Mouse (Mus musculus) right cerebral cortex, postnatal 4 days (tissue): ENCODE results near the gene Zbtb38.
A peak's percentile ranks its signal among the peaks of the same experiment; 100 is the strongest.

Experiments
- DNase-seq: peaks from one replicate; pipeline ENCODE4 v3.0.0-alpha.2; 2022

Gene Zbtb38

DNA sequence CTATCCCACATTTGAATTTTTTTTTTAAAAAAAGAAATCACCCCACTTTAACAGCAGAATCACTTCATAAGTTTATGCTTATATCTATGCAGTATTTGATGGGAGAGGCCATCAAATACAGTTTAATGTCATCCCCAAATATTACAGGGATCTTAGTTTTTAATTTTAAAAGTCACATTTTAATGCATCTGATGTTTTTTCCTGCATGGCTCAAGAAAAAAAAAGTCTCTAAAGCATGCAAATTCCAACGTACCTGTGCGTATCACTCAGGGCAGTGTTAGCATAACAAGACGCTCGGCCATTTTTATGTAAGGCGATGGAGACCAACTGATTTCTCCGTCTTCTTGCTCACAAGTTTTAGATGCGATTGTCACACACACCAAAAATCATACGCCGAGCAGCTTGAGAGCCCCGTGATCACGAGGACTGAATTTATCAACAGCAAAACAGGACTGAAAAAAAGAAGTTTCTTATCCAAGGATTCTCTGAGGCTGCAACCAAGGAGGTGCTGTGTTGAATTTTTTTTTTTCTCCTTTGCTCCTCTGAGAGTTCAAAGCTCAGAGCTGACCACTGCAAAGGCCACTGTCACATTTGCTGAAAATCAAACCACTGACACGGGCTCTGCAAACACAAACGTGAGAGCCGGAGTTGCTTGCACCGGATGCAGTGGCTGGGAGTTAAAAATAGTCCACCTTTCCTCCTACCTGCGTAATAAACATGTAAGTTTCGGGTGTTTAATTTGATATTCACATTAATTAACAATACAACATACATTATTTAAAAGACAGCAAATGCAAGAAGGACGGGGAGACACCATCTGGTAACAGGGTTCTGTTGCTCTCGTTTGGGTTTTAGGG is 21.4 kb downstream of the Zbtb38 start:
- no peak for DNase-seq

DNA sequence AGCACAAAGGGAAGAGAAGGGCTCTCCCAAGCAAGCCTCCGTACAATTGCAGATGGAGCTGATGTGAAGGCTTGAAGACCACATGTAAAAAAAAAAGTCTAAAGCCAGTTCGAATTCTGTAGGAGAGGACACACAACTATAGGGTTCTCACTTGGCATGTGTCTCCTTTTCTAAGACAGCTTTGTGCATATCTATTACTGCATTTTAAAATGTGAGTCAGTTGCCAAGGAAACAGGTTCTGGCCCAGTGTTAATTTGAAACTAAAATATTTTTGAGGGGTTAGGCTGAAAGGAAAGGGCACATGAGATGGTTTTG is 22.4 kb downstream of the Zbtb38 start:
- DNase-seq: no peak

DNA sequence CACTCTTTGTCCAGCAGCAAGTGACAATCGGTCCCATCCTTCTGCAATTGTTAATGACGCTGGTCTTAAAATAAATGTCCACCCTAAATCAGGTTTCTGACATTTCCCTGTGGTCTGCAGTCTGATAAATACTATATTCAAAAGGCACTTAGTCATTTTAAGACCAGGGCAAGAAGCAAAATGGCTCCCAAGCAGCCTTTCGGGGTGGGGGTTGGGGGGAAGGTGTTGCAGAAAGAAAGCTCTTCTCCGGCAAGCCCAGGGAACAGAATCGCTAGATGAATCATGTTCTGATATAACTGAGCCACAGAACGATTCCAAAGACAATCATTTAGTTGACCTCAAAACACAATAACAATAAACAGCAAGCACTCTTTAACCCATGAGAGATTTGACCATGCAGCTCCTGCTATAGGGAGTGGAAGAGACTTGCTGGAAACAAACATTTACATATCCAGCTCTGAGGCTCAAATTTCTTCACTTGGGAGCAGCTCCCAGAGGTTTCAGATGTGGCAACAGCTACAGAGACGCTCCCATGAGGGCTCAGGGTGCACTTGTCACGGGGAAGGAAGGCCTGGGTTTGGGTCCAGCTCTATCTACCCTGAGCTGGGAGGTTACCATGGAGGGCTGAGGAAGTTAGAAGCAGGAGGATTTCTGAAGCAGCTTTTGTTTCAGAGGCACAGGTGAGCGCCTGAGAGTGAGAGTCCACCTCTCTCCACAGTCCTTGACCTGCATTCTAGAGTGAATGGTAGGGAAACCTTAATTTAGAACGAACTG is 22.9 kb downstream of the Zbtb38 start:
- peak; percentile 51 for DNase-seq

DNA sequence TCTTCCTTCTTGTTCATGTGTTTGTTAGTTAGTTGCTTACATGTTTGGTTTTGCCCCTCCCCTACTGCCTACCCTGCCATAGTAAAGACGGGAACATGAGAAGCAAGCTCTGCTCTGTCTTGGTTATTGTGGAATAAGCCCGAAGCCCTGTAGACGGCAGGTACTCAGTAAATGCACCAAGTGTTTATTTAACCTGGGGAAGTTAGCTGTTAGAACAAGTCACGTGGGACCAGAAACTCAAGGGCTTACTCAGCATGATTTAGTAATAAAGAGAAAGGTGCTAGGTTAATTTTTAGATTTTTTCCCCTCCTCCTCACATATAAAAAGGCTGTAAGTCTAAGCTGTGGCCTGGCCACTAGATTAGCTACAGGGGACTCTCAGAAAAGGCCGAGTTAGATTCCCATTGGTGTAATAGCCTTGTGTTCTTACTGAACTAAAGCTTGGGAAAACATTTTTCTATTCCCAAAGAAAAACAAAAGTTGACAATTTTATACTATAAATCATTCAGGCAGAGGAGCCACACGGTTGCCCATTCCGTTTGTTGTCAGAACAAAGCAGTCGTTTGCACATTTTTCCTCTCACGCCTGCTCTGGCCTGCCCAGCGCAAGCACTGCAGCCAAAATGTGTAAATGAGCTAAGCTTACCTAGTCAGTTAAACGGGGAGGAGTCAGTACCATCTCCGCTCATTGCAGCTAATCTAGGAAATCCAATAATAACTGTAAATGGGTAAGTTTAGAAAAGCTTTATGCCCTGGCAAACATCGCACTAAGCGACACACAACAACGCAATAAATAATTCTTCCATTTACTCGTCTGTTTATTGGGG is 24.1 kb downstream of the Zbtb38 start:
- no peak for DNase-seq

DNA sequence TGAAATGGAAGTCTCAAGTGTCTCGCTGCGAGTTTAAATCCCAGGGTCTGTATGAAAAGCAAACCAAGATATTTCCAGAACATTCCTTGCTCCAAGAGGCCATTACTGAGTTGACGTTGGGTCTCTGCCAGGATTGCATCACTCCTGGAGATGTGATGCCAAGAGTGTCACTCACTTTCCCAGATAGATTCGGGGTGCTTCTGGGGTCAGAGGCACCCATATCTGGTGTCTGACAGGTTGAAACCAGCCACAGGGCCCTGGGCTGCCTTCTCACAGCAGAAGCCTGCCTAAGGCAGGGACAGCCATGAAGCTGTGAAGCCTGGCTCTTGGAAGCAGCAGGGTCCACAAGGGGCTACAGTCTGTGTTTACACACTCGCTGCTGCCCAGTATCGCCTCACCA is 24.9 kb downstream of the Zbtb38 start:
- DNase-seq: peak; percentile 30

DNA sequence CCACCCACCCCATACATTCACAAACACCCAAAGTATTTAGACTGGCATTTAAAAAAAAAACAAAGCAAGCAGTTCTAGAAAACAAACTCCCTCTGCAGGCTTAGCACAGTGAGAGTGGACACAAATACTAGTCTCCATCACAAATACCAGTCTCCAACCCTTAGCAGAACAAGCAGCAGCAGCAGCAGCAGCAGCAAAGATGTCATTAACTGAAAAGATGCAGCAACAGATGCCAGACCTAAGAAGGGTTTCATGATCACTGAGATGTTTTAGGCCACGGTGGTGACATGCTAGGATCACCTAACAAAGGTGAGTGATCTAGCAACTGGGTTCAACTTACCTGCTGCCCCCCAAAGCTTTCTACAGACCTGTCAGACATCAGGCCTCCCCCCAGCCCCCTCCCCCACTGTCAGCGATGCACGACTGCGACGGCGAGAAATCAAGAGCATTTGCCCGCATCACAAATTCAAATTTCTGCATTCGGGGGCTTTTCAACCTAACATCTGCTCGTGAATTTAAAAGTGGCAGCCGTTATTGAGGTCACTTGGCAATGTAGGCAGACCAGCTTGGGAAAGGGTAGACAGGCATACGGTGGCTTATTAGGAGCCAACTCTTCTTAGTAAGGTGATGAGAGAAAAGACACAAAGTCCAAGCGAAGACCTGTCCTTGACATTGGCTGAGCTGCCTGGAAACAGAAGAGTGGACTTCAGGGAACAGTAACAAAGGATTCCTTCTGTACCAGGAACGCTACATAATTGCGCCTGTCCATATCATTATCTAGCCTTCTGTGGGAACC is 26.1 kb downstream of the Zbtb38 start:
- no peak for DNase-seq

DNA sequence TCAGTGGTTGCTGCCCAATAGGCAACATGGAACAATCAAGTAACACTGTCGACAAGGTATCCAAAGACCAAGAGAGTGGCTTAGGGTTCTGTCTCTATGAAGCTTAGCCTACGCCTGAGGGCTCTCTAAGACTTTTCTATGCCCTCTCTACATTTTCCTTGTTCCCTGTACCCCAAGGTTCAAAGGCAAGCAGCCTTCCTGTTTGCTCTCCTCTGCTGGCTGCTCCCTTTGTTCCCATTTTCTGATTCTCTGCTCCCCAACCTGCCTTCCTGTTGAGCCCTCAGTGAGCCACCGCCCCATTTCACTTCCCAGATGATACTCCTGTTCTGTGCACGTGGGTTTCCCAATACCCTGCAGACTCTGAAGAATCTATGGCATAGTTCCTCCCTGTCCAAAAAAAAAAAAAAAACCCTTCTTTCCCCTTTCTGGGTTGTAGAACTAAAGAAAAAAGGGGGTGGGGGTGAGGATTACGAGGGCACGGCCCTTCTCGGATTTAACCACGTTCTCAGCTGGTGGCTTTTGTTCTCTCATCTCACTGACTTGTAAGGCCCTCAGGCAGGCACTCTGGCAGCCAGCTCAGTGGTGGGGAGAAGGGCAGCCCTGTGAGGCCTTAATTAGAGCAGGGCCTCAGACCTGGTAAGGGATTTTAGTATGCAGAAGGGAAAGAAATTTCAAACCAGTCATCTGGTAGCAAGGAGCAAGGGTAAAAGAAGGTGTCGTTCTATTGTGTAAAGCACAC is 26.9 kb downstream of the Zbtb38 start:
- no peak for DNase-seq

DNA sequence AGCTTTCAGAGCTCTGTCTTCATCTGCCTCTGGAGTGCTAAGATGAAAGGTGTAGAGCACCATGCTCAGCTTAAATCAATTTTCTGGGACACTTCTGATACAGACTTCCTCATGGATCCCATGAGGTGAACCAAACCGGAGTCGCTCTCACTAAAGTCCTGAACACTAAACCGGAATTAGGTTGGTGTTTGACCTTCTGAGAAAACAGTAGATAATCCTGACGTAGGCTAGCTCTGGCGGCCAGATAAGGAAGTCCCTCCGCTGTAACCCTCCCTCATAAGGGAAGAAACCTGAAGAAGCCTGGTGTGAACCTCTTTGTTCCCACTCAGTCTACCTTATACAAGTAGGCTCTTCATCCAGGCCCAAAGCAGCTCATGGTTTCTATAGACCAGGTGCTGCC is 29.0 kb downstream of the Zbtb38 start:
- no peak for DNase-seq

DNA sequence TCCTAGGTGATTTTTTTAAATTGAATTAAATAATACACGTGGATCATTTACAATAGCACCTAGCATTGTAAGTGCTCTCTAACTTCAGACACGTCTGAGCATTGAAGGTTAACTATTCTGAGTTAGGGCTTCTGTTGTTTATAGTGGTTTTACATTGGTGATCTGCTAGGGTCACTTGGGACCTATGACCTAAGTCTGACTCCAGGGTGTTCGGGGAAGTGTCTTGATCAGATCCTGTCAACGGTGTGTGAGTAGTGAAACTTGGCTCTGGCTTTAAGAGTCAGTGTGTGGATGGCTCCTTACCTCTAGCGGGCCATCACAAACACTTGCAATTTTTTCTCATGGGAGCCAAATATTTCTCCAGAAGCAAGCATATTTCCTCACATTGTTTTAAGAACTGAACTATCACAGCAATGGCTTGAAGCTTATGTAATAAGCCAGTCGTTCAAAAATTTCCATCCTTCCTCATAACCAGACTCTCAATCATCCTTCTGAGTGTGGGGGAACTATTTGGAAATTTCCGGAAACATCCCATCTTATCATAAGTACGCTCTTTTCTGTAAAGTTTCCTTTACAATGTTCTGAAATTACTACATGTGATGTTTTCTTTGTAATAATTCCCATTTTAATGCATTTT is 31.4 kb downstream of the Zbtb38 start:
- no peak for DNase-seq

DNA sequence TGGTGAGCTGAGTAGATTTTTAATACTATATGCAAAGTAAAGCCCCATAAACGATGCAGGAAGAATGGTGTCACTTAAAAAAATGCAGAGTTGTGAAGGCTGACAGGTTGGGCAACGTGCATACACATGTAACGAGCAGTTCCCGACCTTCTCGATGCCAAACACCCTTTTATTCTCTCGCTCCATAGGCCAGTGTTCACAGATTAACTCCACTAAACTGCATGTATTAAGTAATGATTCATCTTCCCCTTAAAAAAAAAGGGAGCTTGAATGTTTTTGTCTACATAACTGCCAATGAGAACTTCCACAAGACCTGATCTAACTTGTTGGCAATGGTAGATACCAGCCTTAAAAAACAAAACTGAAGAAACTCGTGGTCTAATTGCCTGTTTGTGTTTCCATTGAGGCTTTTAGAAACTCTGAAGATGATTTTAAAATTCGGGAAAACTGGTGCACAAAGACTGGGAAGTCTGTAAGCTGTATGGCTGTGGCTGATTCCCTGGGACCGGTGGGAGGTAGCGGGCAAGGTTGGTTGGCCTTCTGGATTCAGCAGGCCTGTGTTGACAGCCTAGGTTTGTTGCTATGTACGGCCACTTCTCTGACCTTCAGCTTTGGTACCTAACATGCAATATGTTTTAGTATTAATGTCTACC is 32.0 kb downstream of the Zbtb38 start:
- no peak for DNase-seq

DNA sequence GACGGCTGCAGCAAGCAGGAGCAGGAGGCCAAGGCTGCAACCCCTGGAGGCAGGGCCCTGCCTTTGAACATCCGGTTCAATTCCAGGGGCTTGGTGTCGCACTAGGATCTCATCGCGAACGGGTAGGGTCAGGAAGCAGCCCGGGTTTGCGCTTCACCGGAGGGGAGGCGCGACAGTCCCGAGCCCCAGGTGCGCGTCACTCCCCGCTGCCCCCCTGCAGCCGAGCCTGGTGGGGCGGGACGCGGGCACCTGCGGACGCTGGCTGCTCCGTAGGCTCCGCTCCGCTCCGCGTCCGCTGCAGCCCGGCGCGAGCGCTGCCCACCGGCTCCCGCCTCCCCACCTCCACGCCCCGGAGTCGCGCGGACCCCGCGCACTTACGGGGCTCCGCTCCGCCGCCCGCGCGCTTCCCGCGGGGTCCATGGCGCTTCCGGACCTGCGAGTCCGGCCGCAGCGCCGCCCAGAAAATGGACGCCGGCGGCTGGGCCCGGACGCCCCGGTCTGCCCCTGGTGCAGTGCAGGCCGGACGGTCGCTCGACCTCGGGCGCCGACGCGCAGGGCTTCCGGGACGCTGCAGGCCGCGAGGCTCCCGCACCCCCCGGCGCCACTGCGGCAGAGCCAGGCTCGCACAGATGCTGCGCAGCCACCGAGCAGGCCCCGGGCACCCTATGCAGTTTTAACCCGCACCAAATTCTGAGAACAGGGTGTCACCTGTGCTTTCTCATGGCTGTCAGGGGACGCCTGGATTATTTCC is 33.0 kb downstream of the Zbtb38 start:
- DNase-seq: peak; percentile 58

DNA sequence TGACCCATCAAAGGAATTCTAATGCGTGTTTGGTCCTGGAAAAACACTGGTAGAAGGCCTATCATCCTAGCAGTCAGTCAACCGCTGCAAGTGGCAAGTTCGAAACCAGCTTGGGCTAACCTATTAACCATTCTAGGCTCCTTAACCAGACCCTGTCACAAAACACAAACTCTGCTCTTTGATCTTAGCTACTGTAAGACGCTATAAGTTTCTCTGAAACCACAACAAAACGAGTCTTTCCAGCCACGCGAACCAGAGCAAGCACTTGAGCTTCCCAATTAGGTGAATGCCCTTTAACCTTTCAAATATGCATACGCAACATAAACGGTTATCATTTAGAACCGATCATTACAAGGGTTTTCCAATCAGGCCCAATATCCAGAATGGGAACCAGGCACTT is 33.7 kb downstream of the Zbtb38 start:
- DNase-seq: no peak

DNA sequence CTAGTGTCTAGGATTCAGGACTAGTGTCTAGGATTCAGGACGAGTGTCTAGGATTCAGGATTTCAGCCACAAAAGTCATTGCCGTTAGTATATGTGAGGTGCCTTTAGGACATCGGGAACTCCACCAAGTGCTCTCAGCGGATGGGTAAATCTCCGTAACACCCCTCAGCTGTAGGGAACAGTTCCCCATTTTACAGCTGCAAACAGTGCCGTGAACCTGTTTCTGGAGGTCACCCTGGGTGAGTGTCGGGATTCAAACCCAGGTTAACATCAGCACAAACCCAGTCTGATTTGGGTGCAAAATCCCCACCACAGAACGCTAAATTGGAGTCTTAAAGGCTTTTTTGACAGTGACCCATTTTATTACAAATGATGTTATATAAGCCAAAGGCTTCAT is 34.2 kb downstream of the Zbtb38 start:
- no peak for DNase-seq

DNA sequence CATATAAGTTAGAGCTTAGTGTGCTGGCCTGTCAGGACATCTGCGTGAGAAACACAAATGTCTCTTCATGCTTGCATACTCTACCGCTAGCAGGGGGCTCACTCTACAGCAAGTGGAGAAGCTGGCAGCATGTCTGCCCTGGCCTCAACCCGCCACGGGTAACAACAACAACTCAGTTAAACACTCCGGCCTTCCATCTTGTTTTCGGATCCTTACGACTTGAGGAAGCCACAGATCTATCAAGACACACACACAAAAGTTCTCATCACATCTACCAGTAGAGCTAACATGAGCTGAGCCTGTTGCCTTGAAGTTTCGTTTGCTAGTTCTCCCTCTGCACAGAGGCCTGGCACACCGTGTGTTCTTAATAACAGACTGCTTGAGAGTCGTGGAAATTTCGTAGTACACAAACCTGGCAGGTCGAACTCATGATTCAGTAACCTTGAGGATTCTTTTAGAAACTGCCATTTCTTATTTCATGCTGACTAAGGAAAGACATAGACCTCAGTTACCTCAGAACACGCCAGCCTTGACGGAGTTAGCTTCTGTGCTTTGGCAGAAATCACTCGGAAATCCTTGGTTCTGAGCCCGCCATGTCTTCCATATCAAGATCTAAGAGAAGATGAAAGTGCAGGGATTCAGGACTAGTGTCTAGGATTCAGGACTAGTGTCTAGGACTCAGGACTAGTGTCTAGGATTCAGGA is 34.8 kb downstream of the Zbtb38 start:
- DNase-seq: no peak

DNA sequence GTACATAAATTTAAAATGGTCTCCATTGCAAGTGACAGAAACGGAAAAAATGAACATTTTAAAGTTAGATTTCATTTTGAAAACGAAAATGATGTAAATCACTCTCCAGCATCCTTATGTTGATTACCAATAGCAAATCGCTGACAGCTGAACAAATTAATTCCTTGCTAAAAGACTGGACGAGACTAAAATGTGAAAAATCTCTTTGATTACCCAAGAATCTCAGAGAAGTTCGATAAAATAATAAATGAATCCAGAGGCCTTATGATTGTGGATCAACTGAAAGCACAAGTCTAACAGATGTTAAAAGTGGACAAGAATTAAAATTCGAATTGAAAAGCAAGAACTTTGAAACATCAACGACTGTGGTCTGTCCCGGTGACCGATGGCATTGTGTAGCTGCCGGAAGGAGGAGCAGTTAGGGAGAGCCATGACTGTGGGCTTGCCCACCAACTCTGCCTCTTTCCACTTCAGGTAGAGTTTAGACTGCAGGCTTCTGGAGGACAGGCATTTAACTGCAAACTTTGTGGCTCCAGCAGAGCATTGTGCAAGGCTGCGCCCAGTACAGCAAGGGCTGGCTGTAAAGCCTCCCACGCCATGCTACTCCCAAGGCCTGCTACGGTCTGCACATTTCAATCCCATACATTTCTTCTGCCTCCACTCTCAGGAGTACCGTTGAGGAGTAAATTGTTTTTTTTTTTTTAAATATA is 35.7 kb downstream of the Zbtb38 start:
- DNase-seq: no peak

DNA sequence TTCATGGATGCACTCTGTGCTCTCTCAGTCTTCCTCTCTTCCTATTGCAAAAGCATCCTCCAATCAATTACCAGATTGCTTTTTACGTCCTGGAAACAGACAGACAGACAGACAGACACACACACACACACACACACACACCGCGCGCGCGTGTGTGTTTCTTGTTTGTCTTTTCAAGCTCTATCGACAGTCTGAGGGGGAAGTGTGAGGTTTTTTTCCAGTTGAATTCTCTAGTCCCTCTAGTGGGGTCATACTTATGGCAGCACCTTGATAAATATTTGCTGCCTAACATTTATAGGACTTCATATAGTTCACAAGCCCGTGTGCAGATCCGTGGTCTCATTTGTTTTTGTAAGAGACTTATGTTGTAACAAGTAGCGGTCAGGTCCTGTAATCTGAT is 36.5 kb downstream of the Zbtb38 start:
- no peak for DNase-seq

DNA sequence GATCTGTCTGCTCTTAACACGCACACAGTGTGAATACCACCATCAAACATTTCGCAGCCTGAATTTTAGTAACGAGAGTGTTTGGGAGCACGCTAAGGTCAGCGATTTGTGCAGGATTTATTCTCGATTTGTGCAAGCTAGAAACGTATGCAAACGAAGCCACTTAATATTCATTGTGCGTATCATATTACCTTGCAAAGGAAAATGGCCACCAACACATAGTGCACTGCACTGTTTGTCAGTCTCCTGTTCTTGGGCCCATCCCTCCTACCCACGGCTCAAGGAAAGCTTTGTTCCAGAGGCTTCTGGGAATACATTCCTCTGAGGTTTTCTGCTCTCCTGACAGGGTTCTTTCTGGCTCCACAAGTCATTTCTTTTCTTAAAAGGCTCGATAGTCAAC is 37.5 kb downstream of the Zbtb38 start:
- DNase-seq: no peak

DNA sequence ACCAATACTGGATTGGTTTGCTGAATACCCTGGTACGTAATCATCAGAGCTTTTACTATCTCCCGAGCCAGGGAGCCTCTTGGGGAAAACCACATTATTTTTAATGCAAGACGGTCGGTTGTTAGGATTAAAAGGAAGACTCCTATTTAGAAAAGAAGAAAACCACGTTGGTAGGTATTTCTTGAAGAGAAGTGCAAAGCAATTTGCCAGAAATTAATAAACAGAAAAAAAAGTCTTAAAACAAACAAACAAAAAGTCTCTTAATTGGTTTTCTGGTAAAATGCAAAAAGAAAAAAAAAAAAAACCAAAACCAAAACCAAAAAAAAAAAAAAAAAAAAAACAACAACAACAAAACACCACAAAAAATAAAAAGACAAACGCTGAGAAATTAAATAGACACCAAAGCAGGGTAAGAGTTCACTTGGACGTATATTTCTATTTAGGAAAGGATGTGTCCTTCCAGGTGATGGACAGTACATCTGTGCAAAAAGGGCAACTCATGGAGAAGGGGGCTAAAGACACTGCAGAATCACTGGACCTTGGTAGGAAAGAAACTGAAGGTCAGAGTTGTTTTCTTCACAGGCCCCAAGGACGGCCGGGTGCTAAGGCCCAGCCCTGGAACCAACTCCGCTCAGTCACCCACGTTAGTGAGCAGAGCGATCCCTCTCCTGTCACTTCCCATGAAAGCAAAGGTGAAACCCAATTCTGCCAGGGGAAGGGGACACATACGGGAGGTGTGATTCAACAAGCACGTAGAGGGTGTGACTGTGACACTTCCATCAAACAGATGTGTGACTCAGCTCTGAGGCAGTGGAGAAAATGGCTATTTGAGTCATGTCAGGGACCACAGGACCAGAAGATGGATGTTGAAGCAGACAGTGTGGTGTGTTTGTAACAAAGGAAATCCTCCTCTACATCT is 38.9 kb downstream of the Zbtb38 start:
- DNase-seq: no peak
